21 mouse cellular contexts compared by ENCODE assay signal in the genomic region with DNA sequence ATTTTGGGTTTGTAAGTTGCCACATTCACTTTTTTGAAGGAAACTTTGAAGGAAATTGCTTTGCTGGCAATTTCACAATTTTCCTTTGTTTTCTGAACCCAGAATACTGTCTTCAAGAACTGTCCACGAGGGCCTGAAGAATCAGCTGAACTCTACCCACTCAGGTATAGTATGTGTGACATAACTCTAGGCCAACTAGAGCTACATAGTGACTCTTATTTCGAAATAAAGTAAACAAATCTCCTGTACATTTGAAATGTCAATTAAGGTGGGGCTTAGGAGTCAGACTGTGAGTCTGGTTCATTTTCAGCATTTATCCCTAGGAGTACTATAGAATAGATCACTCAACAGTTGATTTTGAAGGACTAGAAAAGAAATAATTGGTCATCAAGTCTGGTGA.
"Had no signal": no experiment of that assay in that cellular context is flagged by ENCODE, and none has a peak within 500 bp of the region (broad histone marks: within the 10 kb centered on the region; RNA-seq: fewer than 3 reads in every experiment).

No protein-coding gene starts in this region.

- H3K4me2 ChIP-seq: liver, embryonic 13.5 days; liver, embryonic 15.5 days; lung, embryonic 14.5 days; midbrain, embryonic 12.5 days; neural tube, embryonic 13.5 days; neural tube, embryonic 15.5 days had no signal

- H3K27ac ChIP-seq: liver, embryonic 13.5 days; liver, embryonic 15.5 days; midbrain, embryonic 10.5 days; midbrain, embryonic 12.5 days; neural tube, embryonic 13.5 days; neural tube, embryonic 15.5 days had no signal

- H3K9ac ChIP-seq: liver, embryonic 13.5 days; liver, embryonic 15.5 days; lung, embryonic 14.5 days; midbrain, embryonic 12.5 days; neural tube, embryonic 13.5 days; neural tube, embryonic 15.5 days had no signal

- H3K27me3 ChIP-seq: liver, embryonic 13.5 days; liver, embryonic 15.5 days; midbrain, embryonic 12.5 days; neural tube, embryonic 13.5 days; neural tube, embryonic 15.5 days had no signal

- H3K9me3 ChIP-seq: liver, embryonic 13.5 days; liver, embryonic 15.5 days; midbrain, embryonic 10.5 days; midbrain, embryonic 12.5 days; neural tube, embryonic 13.5 days; neural tube, embryonic 15.5 days had no signal

- H3K4me1 ChIP-seq: liver, embryonic 13.5 days; liver, embryonic 15.5 days; midbrain, embryonic 10.5 days; midbrain, embryonic 12.5 days; neural tube, embryonic 13.5 days; neural tube, embryonic 15.5 days had no signal

- ATAC-seq: midbrain, embryonic 16.5 days had no signal

- H3K4me3 ChIP-seq: liver, embryonic 13.5 days; liver, embryonic 15.5 days; midbrain, embryonic 10.5 days; midbrain, embryonic 12.5 days; myocyte; neural tube, embryonic 13.5 days; neural tube, embryonic 15.5 days had no signal

- DNase-seq: liver, embryonic 13.5 days; lung, adult 18-20 months; lung, embryonic 14.5 days; lung, postnatal 14 days; lung, postnatal 36 days; midbrain, embryonic 14.5 days; retina, postnatal 1 day; right cerebral cortex, adult 18-20 months; right cerebral cortex, postnatal 25 days; right cerebral cortex, postnatal 4 days; spleen, adult 18-20 months; thymus, adult 18-20 months; thymus, postnatal 14 days; thymus, postnatal 36 days had no signal
